Mouse (Mus musculus): ENCODE measurements at regions not wholly inside any gene's neighbourhood (a gene's known extent, or its start where the extent isn't known, plus 50 kb on each side); places are given as distances from the start of the nearest gene placed in this dataset.

DNA sequence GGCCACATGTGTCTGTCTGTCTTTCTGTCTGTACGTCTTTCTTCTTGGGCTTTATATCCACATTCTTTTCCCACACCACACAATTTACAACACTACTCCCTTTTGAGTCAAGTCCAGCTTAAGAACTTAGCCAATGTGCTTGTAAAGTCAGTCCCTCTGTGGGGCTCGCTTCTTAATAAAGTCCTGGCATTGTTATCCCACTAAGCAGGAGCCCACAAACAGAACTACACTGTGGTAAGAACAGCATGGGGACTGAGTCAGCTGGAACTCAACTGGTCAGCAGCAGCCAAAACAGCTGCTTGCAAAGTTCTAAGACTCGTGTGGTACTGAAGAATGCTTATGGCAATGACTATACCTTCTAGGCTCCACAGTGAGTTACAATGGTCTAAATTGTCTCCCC lies 193.5 kb upstream of the Cxcl12 start:
- TF ChIP-seq POLR2A (IDR thresholded peaks at IDR 0.05; ENCODE audit: borderline replicate concordance, low read depth, low read length): no peak
- TF ChIP-seq CTCF (IDR thresholded peaks at IDR 0.05; ENCODE audit: low read depth, low read length): no peak

Measured in bone marrow macrophage, adult 2 months (primary cell).